Mouse (Mus musculus): Measurements from ENCODE around the gene Stard13.

DNA sequence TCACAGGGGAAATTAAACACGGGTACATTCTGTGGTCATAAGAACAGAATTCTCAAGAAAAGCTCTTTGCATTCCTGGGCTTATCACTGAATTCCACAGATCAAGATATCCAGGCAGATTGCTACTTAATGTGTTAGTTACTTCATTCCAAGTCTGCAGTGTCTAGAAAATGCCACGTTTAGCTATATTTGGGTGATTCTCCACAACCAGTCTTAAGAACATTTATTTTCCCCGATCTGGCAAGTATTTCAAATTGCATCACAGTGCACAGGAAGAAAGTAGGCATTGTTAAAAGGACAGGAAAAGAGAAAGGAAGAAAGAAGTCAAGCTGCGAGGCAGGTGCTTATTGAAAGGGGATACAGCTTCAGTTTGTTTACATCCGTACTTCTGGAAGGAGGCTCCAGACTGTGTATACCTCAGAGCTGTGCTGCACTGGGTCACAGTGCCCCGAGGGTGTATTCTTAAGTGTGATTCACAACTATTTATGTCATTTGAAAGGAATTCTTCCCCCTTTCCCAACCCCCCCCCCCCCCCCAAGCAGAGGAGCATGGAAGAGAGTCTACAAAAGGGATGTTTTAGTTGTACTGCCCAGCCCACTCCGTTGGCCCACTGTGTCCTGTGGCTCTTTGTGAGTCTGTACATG, 179.4 kb downstream of the Stard13 start:
- TF ChIP-seq CTCF (IDR thresholded peaks at IDR 0.05; ENCODE audit: low read depth, low read length) (no peak), POLR2A (IDR thresholded peaks at IDR 0.05; ENCODE audit: extremely low read depth, insufficient read depth, low read length) (no peak)
